Mouse (Mus musculus) C2C12 (cell line): ENCODE measurements around the gene Slc6a12.

Experiments used
- CTCF ChIP-seq: IDR thresholded peaks from one replicate; pipeline ENCODE4 v1.5.1; 2011; ENCODE audit not compliant: control insufficient read depth, insufficient read depth, insufficient read length
- MAX ChIP-seq: IDR thresholded peaks from one replicate; pipeline ENCODE4 v1.6.1; 2011; ENCODE audit warnings: mild to moderate bottlenecking, control low read depth
- MYOD1 ChIP-seq: IDR thresholded peaks from one replicate; pipeline ENCODE4 v1.6.1; 2011; ENCODE audit warnings: low read depth; ENCODE audit not compliant: control insufficient read depth, insufficient read length
- MYOG ChIP-seq: IDR thresholded peaks from one replicate; pipeline ENCODE4 v1.6.1; 2011; ENCODE audit not compliant: control insufficient read depth, insufficient read length; ENCODE audit errors: extremely low read depth

GRCm38 (mm10) chr6:121328417-121328884 is 14.4 kb upstream of the Slc6a12 start:
- TF ChIP-seq CTCF (no peak), MYOD1 (no peak), MYOG (no peak), MAX (no peak)
